Mouse (Mus musculus): ENCODE data around the gene Alg13. TPM values are rescaled to one million over a fixed set of nuclear protein-coding genes. Genes with fewer than 3 reads are reported as not detected.

Alg13 gene
- total and polyA plus RNA-seq, 3 experiments: 36.5 to 51.4 TPM; not detected in 1

DNA sequence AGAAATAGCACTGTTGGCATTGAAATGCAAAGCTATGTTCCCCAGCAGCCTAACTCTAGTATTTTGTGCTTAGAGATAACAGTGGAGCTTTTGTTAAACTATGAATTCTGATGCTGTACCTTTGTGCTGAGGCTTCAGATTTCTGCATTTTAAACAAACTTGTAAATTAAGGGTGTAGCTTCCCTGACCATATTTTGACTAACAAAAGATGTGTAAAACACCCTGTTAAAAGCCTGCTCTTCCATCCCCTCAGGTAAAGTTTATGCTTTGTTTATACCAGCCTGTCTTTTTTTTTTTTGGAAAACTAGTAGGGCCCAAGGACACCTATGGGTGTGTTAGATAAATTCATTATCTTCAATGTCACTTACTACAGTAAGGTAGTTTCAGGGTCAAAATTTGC is 20.3 kb downstream of the Alg13 start:
- no peaks in the 10 kb centered on the region for H3K79me2 ChIP-seq (ENCODE audit: control insufficient read depth, insufficient read depth, low read length, poor library complexity)
- H3K4me1 ChIP-seq (ENCODE audit: control insufficient read depth in 1 of 2, insufficient read depth in 2 of 2, low read length in 2 of 2): peaks cover 4 to 7% of the 10 kb centered on the region in 2 experiments; a peak in 3 of 4 replicates
- no peak for TF ChIP-seq ZNF384 (IDR thresholded peaks at IDR 0.05; ENCODE audit: low read depth, low read length)
- TF ChIP-seq MXI1 (IDR thresholded peaks at IDR 0.05; ENCODE audit: low read depth, low read length): no peak
- no peak for TF ChIP-seq MAZ (IDR thresholded peaks at IDR 0.05; ENCODE audit: low read depth, low read length)
- TF ChIP-seq ZC3H11A (IDR thresholded peaks at IDR 0.05; ENCODE audit: low read depth, low read length): no peak
- TF ChIP-seq MAFK (IDR thresholded peaks at IDR 0.05; ENCODE audit: borderline replicate concordance, low read depth, low read length): no peak
- no peak for TF ChIP-seq HCFC1 (IDR thresholded peaks at IDR 0.05; ENCODE audit: low read depth, low read length)
- TF ChIP-seq CTCF (IDR thresholded peaks at IDR 0.05 in 2 of 3, conservative IDR thresholded peaks at IDR 0.05 in 1 of 3; ENCODE audit: control insufficient read depth in 1 of 3, insufficient read depth in 1 of 3, low read depth in 2 of 3, low read length in 3 of 3, poor library complexity in 1 of 3, severe bottlenecking in 1 of 3): no peak
- no peak for TF ChIP-seq POLR2A (IDR thresholded peaks at IDR 0.05; ENCODE audit: control insufficient read depth in 1 of 2, insufficient read depth in 1 of 2, low read depth in 1 of 2, low read length in 2 of 2, poor library complexity in 1 of 2)
- no peak for TF ChIP-seq E2F4 (IDR thresholded peaks at IDR 0.05; ENCODE audit: borderline replicate concordance, low read depth, low read length)
- TF ChIP-seq USF2 (IDR thresholded peaks at IDR 0.05; ENCODE audit: borderline replicate concordance in 1 of 2, insufficient read depth in 1 of 2, low read depth in 1 of 2, low read length in 2 of 2): no peak
- TF ChIP-seq MAX (IDR thresholded peaks at IDR 0.05; ENCODE audit: low read length): no peak
- no peak for TF ChIP-seq SMC3 (IDR thresholded peaks at IDR 0.05; ENCODE audit: low read depth, low read length)
- TF ChIP-seq ZMIZ1 (IDR thresholded peaks at IDR 0.05; ENCODE audit: low read depth, low read length): no peak
- no peak for TF ChIP-seq UBTF (IDR thresholded peaks at IDR 0.05; ENCODE audit: borderline replicate concordance, insufficient read depth, low read depth, low read length)
- no peak for TF ChIP-seq MEF2A (IDR thresholded peaks at IDR 0.05; ENCODE audit: extremely low read depth, insufficient replicate concordance, low read depth, low read length, poor library complexity, severe bottlenecking)
- TF ChIP-seq RAD21 (IDR thresholded peaks at IDR 0.05; ENCODE audit: low read depth, low read length): no peak
- no peak for TF ChIP-seq SIN3A (IDR thresholded peaks at IDR 0.05; ENCODE audit: low read length)
- no peak for TF ChIP-seq RCOR1 (IDR thresholded peaks at IDR 0.05; ENCODE audit: low read depth, low read length)
- no peak for TF ChIP-seq MYC (IDR thresholded peaks at IDR 0.05; ENCODE audit: low read depth, low read length)
- TF ChIP-seq GATA1 (IDR thresholded peaks at IDR 0.05; ENCODE audit: low read depth, low read length): no peak
- no peaks in the 10 kb centered on the region for H3K9me3 ChIP-seq (replicated peaks; ENCODE audit: insufficient read depth, low read length)
- H3K36me3 ChIP-seq (ENCODE audit: control insufficient read depth in 1 of 2, insufficient read depth in 2 of 2, low read length in 2 of 2): peaks cover 7 to 10% of the 10 kb centered on the region in 2 experiments
- no peak overlapping the region for H3K4me3 ChIP-seq (ENCODE audit: control insufficient read depth in 1 of 2, insufficient read depth in 1 of 2, low read depth in 2 of 2, low read length in 2 of 2)
- no peak for DNase-seq (ENCODE audit: low read depth, low spot score)
- H3K27me3 ChIP-seq (ENCODE audit: control insufficient read depth in 1 of 2, insufficient read depth in 2 of 2, low read length in 2 of 2): no peaks in the 10 kb centered on the region
- no peak overlapping the region for H3K9ac ChIP-seq (ENCODE audit: control insufficient read depth, low read depth, low read length, poor library complexity, severe bottlenecking)
- H3K27ac ChIP-seq (ENCODE audit: control insufficient read depth, low read depth, low read length): no peak overlapping the region

DNA sequence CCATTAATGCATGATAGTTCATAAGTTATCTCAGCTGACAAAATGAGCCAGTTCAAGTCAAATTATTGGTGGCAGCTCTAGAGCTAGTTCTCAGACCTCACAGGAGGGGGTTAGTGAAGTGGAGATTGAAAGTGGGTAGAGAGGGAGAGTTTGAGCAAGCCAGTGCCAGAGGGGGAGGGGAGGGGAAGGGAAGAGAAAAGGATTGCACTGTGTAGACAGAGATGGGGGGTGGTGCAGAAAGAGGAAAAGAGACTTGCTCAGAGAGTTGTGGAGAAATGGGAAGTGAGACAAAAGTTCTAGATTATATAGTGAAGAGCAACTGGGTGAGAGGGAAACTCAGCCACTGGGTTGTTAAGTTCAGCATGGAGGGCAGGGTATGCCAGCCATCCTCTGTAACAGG is 20.8 kb downstream of the Alg13 start:
- peak; percentile 53 for DNase-seq (ENCODE audit: low read depth, low spot score)
- no peaks in the 10 kb centered on the region for H3K9me3 ChIP-seq (replicated peaks; ENCODE audit: insufficient read depth, low read length)

More for the DNA sequence above, 20.8 kb downstream of the Alg13 start:
- H3K9ac ChIP-seq (ENCODE audit: control insufficient read depth, low read depth, low read length, poor library complexity, severe bottlenecking): no peak overlapping the region
- H3K4me1 ChIP-seq (ENCODE audit: control insufficient read depth in 1 of 2, insufficient read depth in 2 of 2, low read length in 2 of 2): peaks cover 4 to 7% of the 10 kb centered on the region in 2 experiments; a peak in 3 of 4 replicates
- H3K27ac ChIP-seq (ENCODE audit: control insufficient read depth, low read depth, low read length): no peak overlapping the region
- H3K36me3 ChIP-seq (ENCODE audit: control insufficient read depth in 1 of 2, insufficient read depth in 2 of 2, low read length in 2 of 2): peaks cover 7 to 10% of the 10 kb centered on the region in 2 experiments
- H3K27me3 ChIP-seq (ENCODE audit: control insufficient read depth in 1 of 2, insufficient read depth in 2 of 2, low read length in 2 of 2): no peaks in the 10 kb centered on the region
- no peaks in the 10 kb centered on the region for H3K79me2 ChIP-seq (ENCODE audit: control insufficient read depth, insufficient read depth, low read length, poor library complexity)
- TF ChIP-seq POLR2AphosphoS2 (IDR thresholded peaks at IDR 0.05; ENCODE audit: low read length) (no peak), MAFK (IDR thresholded peaks at IDR 0.05; ENCODE audit: borderline replicate concordance, low read depth, low read length) (no peak), EP300 (IDR thresholded peaks at IDR 0.05; ENCODE audit: low read depth in 1 of 2, low read length in 2 of 2) (no peak), ZC3H11A (IDR thresholded peaks at IDR 0.05; ENCODE audit: low read depth, low read length) (no peak), UBTF (IDR thresholded peaks at IDR 0.05; ENCODE audit: borderline replicate concordance, insufficient read depth, low read depth, low read length) (no peak), MYB (IDR thresholded peaks at IDR 0.05; ENCODE audit: low read depth, low read length) (no peak), SMC3 (IDR thresholded peaks at IDR 0.05; ENCODE audit: low read depth, low read length) (no peak), GABPA (IDR thresholded peaks at IDR 0.05; ENCODE audit: low read depth, low read length) (no peak), ZNF384 (IDR thresholded peaks at IDR 0.05; ENCODE audit: low read depth, low read length) (no peak), ZMIZ1 (IDR thresholded peaks at IDR 0.05; ENCODE audit: low read depth, low read length) (no peak), POLR2A (IDR thresholded peaks at IDR 0.05; ENCODE audit: control insufficient read depth in 1 of 2, insufficient read depth in 1 of 2, low read depth in 1 of 2, low read length in 2 of 2, poor library complexity in 1 of 2) (no peak), HCFC1 (IDR thresholded peaks at IDR 0.05; ENCODE audit: low read depth, low read length) (no peak), SIN3A (IDR thresholded peaks at IDR 0.05; ENCODE audit: low read length) (no peak), NRF1 (IDR thresholded peaks at IDR 0.05; ENCODE audit: insufficient read depth, low read depth, low read length, poor library complexity, severe bottlenecking) (no peak), ETS1 (IDR thresholded peaks at IDR 0.05; ENCODE audit: low read depth, low read length) (no peak), GATA1 (IDR thresholded peaks at IDR 0.05; ENCODE audit: low read depth, low read length) (no peak), USF1 (IDR thresholded peaks at IDR 0.05; ENCODE audit: low read depth, low read length) (no peak), MXI1 (IDR thresholded peaks at IDR 0.05; ENCODE audit: low read depth, low read length) (no peak), NELFE (IDR thresholded peaks at IDR 0.05; ENCODE audit: low read depth, low read length) (no peak)
- no peak overlapping the region for H3K4me3 ChIP-seq (ENCODE audit: control insufficient read depth in 1 of 2, insufficient read depth in 1 of 2, low read depth in 2 of 2, low read length in 2 of 2)

Data from MEL (cell line).